Mouse (Mus musculus) thymus, adult 2 months (tissue): ENCODE measurements at regions not wholly inside any gene's neighbourhood (a gene's known extent, or its start where the extent isn't known, plus 50 kb on each side); places are given as distances from the start of the nearest gene placed in this dataset.

Source experiments
- DNase-seq: peaks from one replicate; pipeline ENCODE4 v3.0.0; 2021
- H3K27ac ChIP-seq: fragments of 200-500 bp; 2 replicates; pipeline ENCODE4 v1.5.1; 2012; ENCODE audit warnings: low read length, control low read depth; ENCODE audit not compliant: control insufficient read depth, insufficient read depth
- H3K27me3 ChIP-seq: fragments of 200-500 bp; 2 replicates; pipeline ENCODE4 v1.6.1; 2012; ENCODE audit warnings: mild to moderate bottlenecking, low read length, moderate library complexity, mixed read lengths; ENCODE audit not compliant: control insufficient read depth, insufficient read depth
- H3K36me3 ChIP-seq: fragments of 200-500 bp; 2 replicates; pipeline ENCODE4 v1.6.1; 2012; ENCODE audit warnings: mild to moderate bottlenecking, low read length, moderate library complexity; ENCODE audit not compliant: control insufficient read depth, insufficient read depth
- H3K4me1 ChIP-seq: fragments of 200-500 bp; replicated peaks from 2 replicates; pipeline ENCODE4 v1.6.1; 2012; ENCODE audit warnings: low read length; ENCODE audit not compliant: control insufficient read depth, insufficient read depth
- H3K4me3 ChIP-seq: fragments of 200-500 bp; 2 replicates; pipeline ENCODE4 v1.5.1; 2012; ENCODE audit warnings: mild to moderate bottlenecking, low read length, control low read depth, moderate library complexity; ENCODE audit not compliant: control insufficient read depth, insufficient read depth
- CTCF ChIP-seq: fragments of 200-500 bp; IDR thresholded peaks from 2 replicates; pipeline ENCODE4 v1.5.1; 2012; ENCODE audit warnings: mild to moderate bottlenecking, control low read depth, low read length, moderate library complexity, borderline replicate concordance; ENCODE audit not compliant: control insufficient read depth, poor library complexity, insufficient read depth; ENCODE audit errors: extremely low read depth
- POLR2A ChIP-seq: fragments of 200-500 bp; IDR thresholded peaks from 2 replicates; pipeline ENCODE4 v1.6.1; 2012; ENCODE audit warnings: mild to moderate bottlenecking, low read length, control low read depth, moderate library complexity; ENCODE audit not compliant: control insufficient read depth, poor library complexity, insufficient read depth; ENCODE audit errors: extremely low read depth
- WGBS: fragments of 180-500 bp; shearing (Covaris S2); methylation state at CpG from one replicate; pipeline ENCODE4 v1.1.7; 2018; 5-methylcytosine and 5-hydroxymethylcytosine counted together

DNA sequence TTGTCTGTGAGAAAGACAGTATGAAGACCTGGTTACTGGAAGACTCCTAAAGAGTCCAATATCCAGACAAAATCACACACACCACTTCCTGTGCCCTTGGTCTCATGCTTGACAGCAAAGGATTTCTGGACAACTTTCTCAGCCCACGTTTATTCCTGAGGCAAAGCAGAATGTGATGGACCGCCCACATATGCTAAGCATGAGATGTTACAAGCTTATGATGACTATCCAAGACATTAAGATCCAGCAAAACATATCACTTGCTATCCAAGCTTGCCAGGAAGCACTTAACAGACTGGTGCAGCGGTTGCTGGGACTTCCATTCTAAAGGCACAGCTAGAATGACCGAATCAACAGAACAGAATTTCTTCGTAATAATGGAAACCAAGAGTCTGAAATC lies 133.6 kb downstream of the Mycn start:
- H3K4me3 ChIP-seq = no peak overlapping the region
- WGBS = 94% methylated on average over 5 of the region's 5 CpGs
- no peaks in the 10 kb centered on the region for H3K27me3 ChIP-seq
- no peaks in the 10 kb centered on the region for H3K36me3 ChIP-seq
- 0 out of 2 replicates have a peak, but pooled peaks cover 3% of the 10 kb centered on the region for H3K4me1 ChIP-seq
- no peak for DNase-seq
- H3K27ac ChIP-seq = no peak overlapping the region
- TF ChIP-seq POLR2A (no peak), CTCF (no peak)

GRCm38 (mm10) chr12:12803602-12804001 lies 138.1 kb downstream of the Mycn start:
- Histone ChIP-seq H3K36me3 (no peaks in the 10 kb centered on the region), H3K4me1 (no peaks in the 10 kb centered on the region), H3K27me3 (no peaks in the 10 kb centered on the region), H3K4me3 (no peak overlapping the region), H3K27ac (no peak overlapping the region)
- TF ChIP-seq CTCF = no peak
- TF ChIP-seq POLR2A = no peak
- DNase-seq = no peak
- 88% methylated on average over 2 of the region's 2 CpGs for WGBS

DNA sequence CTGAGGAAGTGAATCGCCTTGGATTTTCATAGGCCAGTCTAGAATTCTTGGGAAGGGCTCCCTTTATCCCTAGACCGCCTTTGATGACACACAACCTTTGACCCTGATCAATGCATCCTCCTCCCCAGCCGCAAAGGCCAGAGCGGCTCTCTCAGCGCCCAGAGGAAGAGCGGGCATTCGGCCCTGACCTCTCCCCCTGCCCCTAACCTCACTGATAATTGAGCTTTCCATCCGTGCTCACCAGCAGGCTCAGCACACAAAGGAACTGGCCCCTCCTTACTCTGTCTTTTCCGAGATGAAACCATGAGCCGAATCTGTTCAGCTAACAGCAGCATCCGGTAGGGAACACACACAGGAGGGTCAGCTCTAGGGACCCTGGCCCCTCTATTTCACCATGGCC lies 139.3 kb downstream of the Mycn start:
- Histone ChIP-seq H3K4me3 (no peak overlapping the region), H3K27me3 (no peaks in the 10 kb centered on the region), H3K36me3 (no peaks in the 10 kb centered on the region), H3K27ac (no peak overlapping the region), H3K4me1 (no peaks in the 10 kb centered on the region)
- DNase-seq = no peak
- no peak for TF ChIP-seq CTCF
- no peak for TF ChIP-seq POLR2A
- whole genome bisulfite sequencing = 95% methylated on average over 11 of the region's 11 CpGs

DNA sequence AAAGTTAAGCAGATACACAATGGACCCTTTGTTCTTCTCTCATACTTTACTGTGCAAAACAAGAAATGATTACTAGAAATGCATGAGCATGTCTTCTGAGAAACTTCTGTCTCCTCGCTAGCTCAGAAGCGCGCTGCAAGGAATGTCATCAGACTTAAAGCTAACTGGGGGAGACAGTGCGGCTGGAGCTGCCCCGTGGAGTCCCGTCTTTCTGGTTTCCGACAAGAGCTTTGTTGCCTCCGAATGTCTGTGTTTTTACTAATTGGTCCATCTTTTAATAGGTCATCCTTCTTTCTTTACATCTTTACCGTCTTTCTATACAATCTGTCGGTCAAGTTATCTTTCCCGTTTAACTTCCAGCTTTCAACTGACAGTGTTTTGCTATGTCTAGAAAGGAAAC lies 140.0 kb downstream of the Mycn start:
- no peak for DNase-seq
- WGBS = 94% methylated on average over 11 of the region's 11 CpGs
- Histone ChIP-seq H3K27ac (no peak overlapping the region), H3K36me3 (no peaks in the 10 kb centered on the region), H3K4me1 (no peaks in the 10 kb centered on the region), H3K4me3 (no peak overlapping the region), H3K27me3 (no peaks in the 10 kb centered on the region)
- TF ChIP-seq CTCF (no peak), POLR2A (no peak)

- H3K4me1 ChIP-seq = no peaks in the 10 kb centered on the region
- no peak overlapping the region for H3K27ac ChIP-seq
- H3K36me3 ChIP-seq = no peaks in the 10 kb centered on the region
- H3K27me3 ChIP-seq = no peaks in the 10 kb centered on the region
- H3K4me3 ChIP-seq = no peak overlapping the region
- 91% methylated on average over 6 of the region's 6 CpGs for WGBS
- TF ChIP-seq CTCF = no peak
- TF ChIP-seq POLR2A = no peak
- no peak for DNase-seq
Observed at GRCm38 (mm10) chr12:12800120-12800519, 141.6 kb downstream of the Mycn start.

DNA sequence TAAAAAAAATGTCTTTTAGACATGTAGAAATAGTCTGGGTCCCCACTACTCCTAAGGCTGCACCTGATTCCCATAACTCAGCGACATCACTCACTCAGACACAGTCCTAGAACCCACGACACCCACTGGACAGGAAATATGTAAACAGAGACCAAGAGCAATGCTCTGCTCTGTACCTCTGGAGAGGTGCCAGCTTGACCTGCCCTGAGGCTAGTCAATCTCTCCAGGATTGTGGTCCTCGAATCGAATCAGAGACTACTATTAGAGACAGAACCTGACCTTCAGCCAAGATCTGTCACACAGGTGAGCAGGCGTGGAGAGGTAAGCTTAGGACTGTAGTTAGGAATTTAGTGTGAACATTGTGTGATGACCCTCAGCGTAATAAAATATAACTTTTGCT lies 152.7 kb downstream of the Mycn start:
- DNase-seq = no peak

DNA sequence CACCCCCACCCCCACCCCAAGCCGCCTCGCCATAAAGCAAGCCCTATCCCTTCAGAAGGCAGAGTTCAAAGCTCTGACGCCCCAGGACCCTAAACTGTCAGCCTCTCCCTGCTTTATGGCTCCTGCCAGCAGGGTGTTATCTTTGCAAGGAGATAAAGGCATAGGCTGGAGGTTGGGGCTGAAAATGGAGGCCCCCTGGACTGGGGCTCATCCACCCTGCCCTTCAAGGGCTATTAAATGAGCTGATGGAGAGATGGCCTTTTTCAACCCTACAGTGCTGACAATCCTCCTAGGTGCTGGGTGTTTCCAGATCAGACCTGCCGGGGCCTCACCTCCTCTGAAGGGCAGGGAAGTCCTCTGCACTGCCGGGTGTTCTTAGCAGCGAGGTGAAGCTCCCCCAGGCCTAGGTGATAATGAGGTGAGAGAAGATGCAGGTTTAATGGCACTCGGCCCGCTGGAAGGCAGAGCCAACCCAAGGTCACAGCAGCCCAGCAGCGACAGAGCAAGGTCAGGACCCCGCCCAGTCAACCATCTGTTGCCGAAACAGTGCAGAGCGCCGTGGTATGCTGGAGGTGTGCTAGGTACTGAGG lies 153.4 kb downstream of the Mycn start:
- Histone ChIP-seq H3K4me1 (no peaks in the 10 kb centered on the region), H3K27me3 (no peaks in the 10 kb centered on the region), H3K4me3 (no peak overlapping the region), H3K36me3 (no peaks in the 10 kb centered on the region), H3K27ac (no peak overlapping the region)
- no peak for DNase-seq
- TF ChIP-seq POLR2A (no peak), CTCF (no peak)
- WGBS = 87% methylated on average over 13 of the region's 13 CpGs

More for the DNA sequence above, 152.7 kb downstream of the Mycn start:
- no peaks in the 10 kb centered on the region for H3K4me1 ChIP-seq
- no peaks in the 10 kb centered on the region for H3K36me3 ChIP-seq
- H3K27me3 ChIP-seq = no peaks in the 10 kb centered on the region
- H3K27ac ChIP-seq = no peak overlapping the region
- H3K4me3 ChIP-seq = no peak overlapping the region
- no peak for TF ChIP-seq POLR2A
- no peak for TF ChIP-seq CTCF
- WGBS = 91% methylated on average over 6 of the region's 6 CpGs
